Mouse (Mus musculus): ENCODE data around the gene Ctcf. TPM values are rescaled to one million over a fixed set of nuclear protein-coding genes. Genes with fewer than 3 reads are reported as not detected.
"Not testable (repeated sequence)": the region's sequence is repeated elsewhere in the genome, so short reads cannot be mapped to it uniquely, and the experiment has no call there.

Gene Ctcf
- total and polyA plus RNA-seq, 3 experiments, result 9.3 to 41.9 (median 41.4) TPM

GRCm38 (mm10) chr8:105598777-105599176 is 37.6 kb upstream of the Ctcf start:
- H3K4me1 ChIP-seq (ENCODE audit: control insufficient read depth, insufficient read depth, low read length), result peaks cover 4% of the 10 kb centered on the region
- no peak overlapping the region for H3K4me3 ChIP-seq
- DNase-seq, result no peak
- 64% methylated on average over 6 of the region's 6 CpGs for WGBS
- intact Hi-C loops (cut with DNase I), result no loop called here
- TF ChIP-seq EP300 (IDR thresholded peaks at IDR 0.05; ENCODE audit: insufficient read depth, low read depth, low read length), result no peak
- TF ChIP-seq CTCF (IDR thresholded peaks at IDR 0.05), result no peak
- TF ChIP-seq POLR2A (IDR thresholded peaks at IDR 0.05; ENCODE audit: insufficient read depth, low read depth, low read length), result no peak
- no peaks in the 10 kb centered on the region for H3K79me2 ChIP-seq (replicated peaks; ENCODE audit: control insufficient read depth, insufficient read depth, low read length)
- H3K27ac ChIP-seq, result no peak overlapping the region
- H3K36me3 ChIP-seq (ENCODE audit: control insufficient read depth, insufficient read depth, low read length), result no peaks in the 10 kb centered on the region; the same call in 1 of the 2 replicates
- H3K27me3 ChIP-seq (ENCODE audit: control insufficient read depth, insufficient read depth, low read length), result no peaks in the 10 kb centered on the region
- H3K9ac ChIP-seq (ENCODE audit: low read depth, low read length), result no peak overlapping the region

DNA sequence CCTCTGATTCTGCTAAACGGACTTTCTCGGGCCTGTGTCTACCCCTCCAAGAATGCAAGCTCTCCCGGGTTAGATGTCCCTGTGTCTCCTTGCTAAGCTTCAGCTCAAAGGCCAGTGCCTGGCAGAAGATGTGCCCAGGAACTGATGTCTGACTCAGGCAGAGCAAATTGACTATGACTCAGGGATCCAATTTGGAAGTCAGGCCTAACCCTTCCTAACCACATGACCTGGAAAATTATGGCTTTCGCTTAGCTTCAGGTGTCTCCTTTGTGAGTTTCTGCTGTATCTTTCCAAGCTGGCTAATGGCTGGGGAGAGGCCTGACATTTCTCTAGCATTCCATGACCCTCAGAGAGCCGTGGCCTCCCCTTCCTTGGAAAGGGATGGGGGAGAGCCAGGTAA is 35.1 kb upstream of the Ctcf start:
- Histone ChIP-seq H3K4me3 (no peak overlapping the region), H3K27ac (no peak overlapping the region), H3K4me1 (ENCODE audit: control insufficient read depth, insufficient read depth, low read length) (peaks cover 3% of the 10 kb centered on the region; the same call in 1 of the 2 replicates), H3K79me2 (replicated peaks; ENCODE audit: control insufficient read depth, insufficient read depth, low read length) (no peaks in the 10 kb centered on the region), H3K27me3 (ENCODE audit: control insufficient read depth, insufficient read depth, low read length) (no peaks in the 10 kb centered on the region), H3K36me3 (ENCODE audit: control insufficient read depth, insufficient read depth, low read length) (no peaks in the 10 kb centered on the region), H3K9ac (ENCODE audit: low read depth, low read length) (no peak overlapping the region)
- TF ChIP-seq POLR2A (IDR thresholded peaks at IDR 0.05; ENCODE audit: insufficient read depth, low read depth, low read length) (no peak), CTCF (IDR thresholded peaks at IDR 0.05) (no peak), EP300 (IDR thresholded peaks at IDR 0.05; ENCODE audit: insufficient read depth, low read depth, low read length) (no peak)
- DNase-seq, result no peak
- intact Hi-C loops (cut with DNase I), result no loop called here
- 76% methylated on average over 5 of the region's 5 CpGs for WGBS

DNA sequence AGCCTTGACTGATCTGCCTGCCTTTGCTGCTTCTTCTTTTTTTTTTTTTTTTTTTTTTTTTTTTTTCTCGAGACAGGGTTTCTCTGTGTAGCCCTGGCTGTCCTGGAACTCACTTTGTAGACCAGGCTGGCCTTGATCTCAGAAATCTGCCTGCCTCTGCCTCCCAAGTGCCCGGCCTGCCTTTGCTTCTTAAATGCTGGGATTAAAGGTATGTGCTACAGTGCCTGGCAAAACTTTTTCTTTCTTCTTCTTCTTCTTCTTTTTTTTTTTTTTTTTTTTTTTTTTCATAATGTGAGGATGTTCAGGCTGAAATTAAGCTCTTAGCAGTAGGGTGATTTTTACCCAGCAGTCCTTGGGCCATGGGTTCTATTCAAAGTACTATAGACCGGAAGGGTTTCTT is 33.8 kb upstream of the Ctcf start:
- H3K79me2 ChIP-seq (replicated peaks; ENCODE audit: control insufficient read depth, insufficient read depth, low read length); H3K27ac ChIP-seq; H3K4me1 ChIP-seq (ENCODE audit: control insufficient read depth, insufficient read depth, low read length); DNase-seq; H3K27me3 ChIP-seq (ENCODE audit: control insufficient read depth, insufficient read depth, low read length); intact Hi-C loops (cut with DNase I); H3K9ac ChIP-seq (ENCODE audit: low read depth, low read length); H3K4me3 ChIP-seq; H3K36me3 ChIP-seq (ENCODE audit: control insufficient read depth, insufficient read depth, low read length): not testable (repeated sequence)
- WGBS, result 80% methylated on average over 3 of the region's 3 CpGs

DNA sequence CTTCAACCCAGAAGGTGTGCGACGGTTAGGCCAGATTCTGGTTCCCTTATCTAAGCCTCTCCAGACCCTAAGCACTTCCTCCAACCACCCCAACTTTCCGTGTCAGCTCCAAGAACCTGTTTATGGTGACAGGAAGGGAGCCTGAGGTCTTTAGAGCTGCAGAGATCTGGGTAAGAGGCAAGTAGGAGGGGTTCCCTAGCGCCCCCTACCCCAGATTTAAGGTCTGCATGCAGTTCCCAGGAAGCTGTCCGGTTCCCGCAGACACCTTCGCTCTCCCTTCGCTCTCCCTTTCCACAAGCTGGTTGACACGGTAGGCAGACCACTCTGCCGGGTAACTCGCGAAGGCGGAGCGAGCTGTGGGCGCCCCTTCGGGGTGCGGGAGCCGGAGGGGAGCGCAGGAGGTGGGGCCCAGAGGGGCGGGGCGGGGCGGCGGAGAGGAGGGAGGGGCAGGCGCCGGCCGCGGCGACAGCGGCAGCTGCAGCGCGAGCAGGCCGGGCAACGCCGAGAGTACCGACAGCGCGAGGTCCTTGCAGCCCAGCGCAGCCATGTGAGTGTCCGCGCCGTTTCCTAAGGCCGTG is 31.5 kb upstream of the Ctcf start, which contains the start of gene Ripor1:
TSS of gene Ripor1 (plus strand) at position 452 of the 578 bp plus-strand sequence.
- Histone ChIP-seq H3K79me2 (replicated peaks; ENCODE audit: control insufficient read depth, insufficient read depth, low read length) (peaks cover 3% of the 10 kb centered on the region), H3K4me1 (ENCODE audit: control insufficient read depth, insufficient read depth, low read length) (peaks cover 18% of the 10 kb centered on the region), H3K27ac (peak within 1 kb of the TSS; percentile 98), H3K9ac (ENCODE audit: low read depth, low read length) (peak within 1 kb of the TSS; percentile 99), H3K36me3 (ENCODE audit: control insufficient read depth, insufficient read depth, low read length) (no peaks in the 10 kb centered on the region), H3K4me3 (peak within 1 kb of the TSS; percentile 80), H3K27me3 (ENCODE audit: control insufficient read depth, insufficient read depth, low read length) (no peaks in the 10 kb centered on the region)
- TF ChIP-seq CTCF (IDR thresholded peaks at IDR 0.05) (peak; percentile 73), POLR2A (IDR thresholded peaks at IDR 0.05; ENCODE audit: insufficient read depth, low read depth, low read length) (peak; percentile 66), EP300 (IDR thresholded peaks at IDR 0.05; ENCODE audit: insufficient read depth, low read depth, low read length) (no peak)
- DNase-seq, result peak; percentile 88
- intact Hi-C loops (cut with DNase I), result no loop called here
- 1% methylated on average over 35 of the region's 42 CpGs for WGBS

DNA sequence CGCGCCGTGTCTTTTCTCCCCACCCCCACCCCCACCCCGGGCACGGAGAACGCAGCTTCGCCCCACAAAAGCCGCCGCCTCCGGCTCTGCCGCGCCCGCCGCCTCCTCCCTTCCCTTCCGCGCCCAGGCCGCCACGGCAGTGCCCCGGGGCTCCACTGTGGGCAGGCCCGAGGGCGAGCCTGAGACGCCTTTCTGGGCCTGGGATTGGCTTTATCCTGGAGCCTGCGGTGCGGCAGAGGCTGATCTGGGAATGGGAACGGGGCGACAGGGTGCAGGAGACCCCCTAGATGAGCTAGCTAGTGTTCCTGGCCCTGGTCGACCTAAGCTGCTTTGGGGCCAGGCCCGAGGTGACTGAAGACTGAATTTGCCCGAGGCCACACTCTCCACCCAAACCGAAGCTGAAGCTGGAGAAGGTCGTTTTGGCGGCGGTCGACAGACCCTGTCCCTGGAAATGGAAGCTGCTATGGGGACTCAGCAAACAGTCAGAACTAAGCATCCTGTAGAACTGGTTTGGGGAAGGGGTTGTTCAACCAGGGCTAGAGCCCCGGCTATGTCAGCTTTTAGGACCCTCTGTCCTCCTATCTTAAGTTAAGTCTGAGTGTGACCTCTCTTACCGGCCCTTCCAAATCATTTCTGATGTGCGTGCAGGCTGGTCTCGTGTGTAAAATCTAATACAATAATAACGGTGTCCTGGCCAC is 30.7 kb upstream of the Ctcf start:
- intact Hi-C loops (cut with DNase I), result no loop called here
- Histone ChIP-seq H3K9ac (ENCODE audit: low read depth, low read length) (peak overlapping the region; percentile 99), H3K27me3 (ENCODE audit: control insufficient read depth, insufficient read depth, low read length) (no peaks in the 10 kb centered on the region), H3K27ac (peak overlapping the region; percentile 98), H3K36me3 (ENCODE audit: control insufficient read depth, insufficient read depth, low read length) (no peaks in the 10 kb centered on the region), H3K4me1 (ENCODE audit: control insufficient read depth, insufficient read depth, low read length) (peaks cover 18% of the 10 kb centered on the region), H3K4me3 (peak overlapping the region; percentile 80), H3K79me2 (replicated peaks; ENCODE audit: control insufficient read depth, insufficient read depth, low read length) (peaks cover 5% of the 10 kb centered on the region)
- WGBS, result under 1% methylated on average over 37 of the region's 39 CpGs
- DNase-seq, result peak in 1 of 2 experiments; percentile 77
- TF ChIP-seq POLR2A (IDR thresholded peaks at IDR 0.05; ENCODE audit: insufficient read depth, low read depth, low read length) (no peak), EP300 (IDR thresholded peaks at IDR 0.05; ENCODE audit: insufficient read depth, low read depth, low read length) (no peak), CTCF (IDR thresholded peaks at IDR 0.05) (no peak)

Data from heart, adult 2 months (tissue).